Mouse (Mus musculus) lung, postnatal 10 days (tissue): ENCODE data around the gene Ppp2r1b.
"Not testable (repeated sequence)": the region's sequence is repeated elsewhere in the genome, so short reads cannot be mapped to it uniquely, and the experiment has no call there.

Experiments
- DNase-seq: peaks from one replicate; pipeline ENCODE4 v3.0.0; 2021

Ppp2r1b gene

GRCm38 (mm10) chr9:50845081-50845480 is at the start of gene Ppp2r1b:
TSS of gene Ppp2r1b (plus strand) at chr9:50845301.
- DNase-seq, result no peak

- no peak for DNase-seq
Observed at GRCm38 (mm10) chr9:50796776-50797175, 48.3 kb upstream of the Ppp2r1b start.

- DNase-seq, result no peak
Observed at GRCm38 (mm10) chr9:50797641-50798040, 47.5 kb upstream of the Ppp2r1b start.

- peak; percentile 56 for DNase-seq
Observed at GRCm38 (mm10) chr9:50798368-50798767, 46.7 kb upstream of the Ppp2r1b start.

GRCm38 (mm10) chr9:50800985-50801384 is 44.1 kb upstream of the Ppp2r1b start:
- DNase-seq, result peak; percentile 79

- no peak for DNase-seq
Observed at GRCm38 (mm10) chr9:50803055-50803671, 41.9 kb upstream of the Ppp2r1b start.

GRCm38 (mm10) chr9:50808471-50808870 is 36.6 kb upstream of the Ppp2r1b start:
- peak; percentile 60 for DNase-seq

GRCm38 (mm10) chr9:50809146-50809545 is 36.0 kb upstream of the Ppp2r1b start:
- no peak for DNase-seq

- DNase-seq, result no peak
Observed at GRCm38 (mm10) chr9:50811187-50811586, 33.9 kb upstream of the Ppp2r1b start.

- no peak for DNase-seq
Observed at GRCm38 (mm10) chr9:50811746-50812145, 33.4 kb upstream of the Ppp2r1b start.

- DNase-seq, result no peak
Observed at GRCm38 (mm10) chr9:50813796-50814195, 31.3 kb upstream of the Ppp2r1b start.

GRCm38 (mm10) chr9:50815666-50816065 is 29.4 kb upstream of the Ppp2r1b start:
- no peak for DNase-seq

GRCm38 (mm10) chr9:50816512-50816911 is 28.6 kb upstream of the Ppp2r1b start:
- no peak for DNase-seq

GRCm38 (mm10) chr9:50818050-50818449 is 27.1 kb upstream of the Ppp2r1b start:
- no peak for DNase-seq

- no peak for DNase-seq
Observed at GRCm38 (mm10) chr9:50819716-50820115, 25.4 kb upstream of the Ppp2r1b start.

- DNase-seq, result no peak
Observed at GRCm38 (mm10) chr9:50821651-50822050, 23.4 kb upstream of the Ppp2r1b start.

- no peak for DNase-seq
Observed at GRCm38 (mm10) chr9:50822216-50822615, 22.9 kb upstream of the Ppp2r1b start.

GRCm38 (mm10) chr9:50823779-50824453 is 21.2 kb upstream of the Ppp2r1b start:
- no peak for DNase-seq

GRCm38 (mm10) chr9:50831514-50831913 is 13.6 kb upstream of the Ppp2r1b start:
- no peak for DNase-seq

GRCm38 (mm10) chr9:50832162-50832561 is 12.9 kb upstream of the Ppp2r1b start:
- no peak for DNase-seq

- not testable (repeated sequence) for DNase-seq
Observed at GRCm38 (mm10) chr9:50832582-50832981, 12.5 kb upstream of the Ppp2r1b start.

GRCm38 (mm10) chr9:50833786-50834185 is 11.3 kb upstream of the Ppp2r1b start:
- no peak for DNase-seq

GRCm38 (mm10) chr9:50835068-50835705 is 9.9 kb upstream of the Ppp2r1b start:
- peak; percentile 76 for DNase-seq

- no peak for DNase-seq
Observed at GRCm38 (mm10) chr9:50836097-50836496, 9.0 kb upstream of the Ppp2r1b start.
